Mouse (Mus musculus) forebrain, embryonic 15.5 days (tissue): Measurements from ENCODE around the gene Vipas39. TPM values are rescaled to one million over a fixed set of nuclear protein-coding genes. Genes with fewer than 3 reads are reported as not detected.
"Not testable (repeated sequence)": the region's sequence is repeated elsewhere in the genome, so short reads cannot be mapped to it uniquely, and the experiment has no call there.

Experiments
- ATAC-seq: fragments of 200-750 bp; cut with Nextera tagmentation; replicated peaks from 2 replicates; pipeline ENCODE4 v1.8.0; 2017; ENCODE audit warnings: mild to moderate bottlenecking, moderate TSS enrichment, moderate library complexity
- H3K27ac ChIP-seq: fragments of 300-500 bp; sonication (generic); replicated peaks from 2 replicates; pipeline ENCODE4 v1.5.1; 2015; ENCODE audit warnings: mild to moderate bottlenecking, inconsistent platforms
- H3K27me3 ChIP-seq: fragments of 300-500 bp; sonication (generic); 2 replicates; pipeline ENCODE4 v1.6.1; 2015; ENCODE audit warnings: inconsistent platforms
- H3K36me3 ChIP-seq: fragments of 300-500 bp; sonication (generic); 2 replicates; pipeline ENCODE4 v1.6.1; 2015; ENCODE audit warnings: mild to moderate bottlenecking, inconsistent platforms
- H3K4me1 ChIP-seq: fragments of 300-500 bp; sonication (generic); 2 replicates; pipeline ENCODE4 v1.6.1; 2015; ENCODE audit warnings: inconsistent platforms
- H3K4me2 ChIP-seq: fragments of 300-500 bp; sonication (generic); replicated peaks from 2 replicates; pipeline ENCODE4 v1.6.1; 2015; ENCODE audit warnings: mild to moderate bottlenecking, inconsistent platforms
- H3K4me3 ChIP-seq: fragments of 300-500 bp; sonication (generic); 2 replicates; pipeline ENCODE4 v1.5.1; 2015; ENCODE audit warnings: mild to moderate bottlenecking, inconsistent platforms
- H3K9ac ChIP-seq: fragments of 300-500 bp; sonication (generic); replicated peaks from 2 replicates; pipeline ENCODE4 v1.6.1; 2015; ENCODE audit warnings: mild to moderate bottlenecking, inconsistent platforms
- H3K9me3 ChIP-seq: fragments of 300-500 bp; sonication (generic); 2 replicates; pipeline ENCODE4 v1.6.1; 2016; ENCODE audit warnings: inconsistent platforms
- WGBS: fragments of 180-500 bp; shearing (Covaris S2); methylation state at CpG from one replicate; pipeline ENCODE4 v1.1.7; 2015; ENCODE audit warnings: mixed read lengths; 5-methylcytosine and 5-hydroxymethylcytosine counted together
- polyA plus RNA-seq: library from polyadenylated mRNA; unstranded; fragments of >200 nt; fragmentation: Nextera tagmentation; extraction: Ambion mirVana; gene quantifications from 2 replicates; pipeline ENCODE4 v1.2.1, GENCODE M21; 2015

The Vipas39 gene
- polyA plus RNA-seq, 1 experiment from 2014 or later = 72.3 TPM

DNA sequence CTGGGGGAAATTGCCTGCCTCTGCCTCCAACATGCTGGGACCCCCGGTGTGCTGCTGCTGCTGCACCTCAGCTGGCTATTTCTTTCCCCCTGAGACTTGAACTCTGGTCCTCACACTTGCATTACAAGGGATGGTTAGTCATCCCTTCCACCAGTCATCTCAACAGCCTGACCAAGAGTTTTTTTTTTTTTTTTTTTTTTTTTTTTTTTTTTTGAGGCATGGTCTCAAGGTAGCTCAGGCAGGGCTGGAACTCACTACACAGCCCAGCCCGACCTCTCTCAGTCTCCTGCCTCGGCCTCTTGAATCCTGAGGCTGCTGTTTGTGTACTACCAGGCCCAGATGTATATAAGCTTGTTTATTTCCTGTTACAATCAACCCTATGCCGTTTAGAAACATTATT lies 18.2 kb upstream of the Vipas39 start:
- H3K27ac ChIP-seq = no peak overlapping the region
- H3K4me2 ChIP-seq = no peak overlapping the region
- H3K9ac ChIP-seq = no peak overlapping the region
- no peaks in the 10 kb centered on the region for H3K36me3 ChIP-seq
- H3K4me1 ChIP-seq = no peaks in the 10 kb centered on the region
- H3K27me3 ChIP-seq = no peaks in the 10 kb centered on the region
- WGBS = 80% methylated on average over 4 of the region's 4 CpGs
- ATAC-seq = no peak
- no peak overlapping the region for H3K4me3 ChIP-seq
- H3K9me3 ChIP-seq = no peaks in the 10 kb centered on the region

DNA sequence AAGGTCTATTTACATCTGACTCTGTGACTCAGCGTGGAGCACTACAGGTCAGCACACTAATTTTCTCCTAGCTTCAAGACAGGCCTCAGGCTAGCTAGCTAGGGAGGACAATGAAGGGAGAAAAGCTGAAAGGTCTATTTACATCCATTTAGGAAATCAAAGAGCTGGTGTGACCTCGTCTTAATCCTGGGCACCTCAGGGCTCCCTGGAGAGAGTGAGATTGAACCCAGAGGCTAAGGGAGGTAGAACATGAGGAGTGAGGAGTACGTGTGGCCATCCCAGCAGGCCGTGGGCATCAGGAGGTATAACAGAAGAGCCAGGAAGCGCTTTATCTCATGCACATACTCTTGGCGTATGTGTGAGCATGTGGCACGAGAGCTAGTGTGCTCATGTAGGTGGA lies 17.6 kb upstream of the Vipas39 start:
- Histone ChIP-seq H3K4me1 (no peaks in the 10 kb centered on the region), H3K9me3 (no peaks in the 10 kb centered on the region), H3K27me3 (no peaks in the 10 kb centered on the region), H3K4me3 (no peak overlapping the region), H3K4me2 (no peak overlapping the region), H3K9ac (no peak overlapping the region), H3K27ac (no peak overlapping the region), H3K36me3 (no peaks in the 10 kb centered on the region)
- no peak for ATAC-seq
- WGBS = 60% methylated on average over 7 of the region's 7 CpGs

DNA sequence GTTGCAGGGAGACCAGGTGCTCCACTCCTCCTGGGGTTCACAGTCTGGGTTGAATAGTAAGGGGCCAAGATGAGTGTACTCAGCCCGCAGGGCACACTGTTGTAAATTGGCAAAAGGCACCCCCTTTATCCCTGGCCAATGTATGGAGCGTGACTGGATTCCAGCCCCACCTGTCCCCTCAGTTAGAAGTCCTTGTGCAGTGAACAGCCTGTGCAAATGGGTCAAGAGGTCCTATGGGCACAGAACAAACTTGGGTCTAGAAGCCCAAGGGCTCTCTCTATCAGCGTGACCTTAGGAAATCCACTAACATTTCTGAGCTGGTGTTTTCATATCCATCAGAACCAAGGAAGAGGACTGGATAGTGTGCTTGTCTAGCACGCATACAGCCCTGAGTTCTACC lies 16.7 kb upstream of the Vipas39 start:
- no peaks in the 10 kb centered on the region for H3K9me3 ChIP-seq
- no peak overlapping the region for H3K4me2 ChIP-seq
- no peak overlapping the region for H3K27ac ChIP-seq
- 99% methylated on average over 4 of the region's 4 CpGs for WGBS
- ATAC-seq = no peak
- H3K27me3 ChIP-seq = no peaks in the 10 kb centered on the region
- H3K36me3 ChIP-seq = no peaks in the 10 kb centered on the region
- H3K4me3 ChIP-seq = no peak overlapping the region
- no peak overlapping the region for H3K9ac ChIP-seq
- H3K4me1 ChIP-seq = no peaks in the 10 kb centered on the region

DNA sequence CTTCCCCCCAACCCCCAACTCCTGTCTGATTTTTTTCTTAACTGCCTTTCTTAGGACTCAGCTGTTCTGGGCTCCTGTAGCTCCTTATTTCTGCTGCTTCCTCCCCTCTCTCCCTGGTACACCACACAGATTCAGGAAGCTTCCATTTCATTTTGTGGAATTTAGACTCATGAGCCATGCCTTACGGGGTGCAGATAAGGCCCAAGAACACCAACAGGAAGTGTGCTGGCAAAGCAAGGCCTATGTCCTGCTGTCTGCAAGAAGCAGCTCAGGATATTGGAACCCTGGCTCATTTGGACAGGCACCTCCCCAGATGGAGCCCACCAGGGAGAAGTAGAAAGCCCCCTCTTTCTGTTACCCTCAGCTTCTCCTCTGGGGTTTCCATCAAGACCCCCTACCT lies 15.7 kb upstream of the Vipas39 start:
- H3K4me3 ChIP-seq = no peak overlapping the region
- no peaks in the 10 kb centered on the region for H3K27me3 ChIP-seq
- H3K9me3 ChIP-seq = no peaks in the 10 kb centered on the region
- H3K4me1 ChIP-seq = no peaks in the 10 kb centered on the region
- no peaks in the 10 kb centered on the region for H3K36me3 ChIP-seq
- H3K27ac ChIP-seq = no peak overlapping the region
- H3K9ac ChIP-seq = no peak overlapping the region
- H3K4me2 ChIP-seq = no peak overlapping the region
- 87% methylated on average over 1 of the region's 1 CpGs for WGBS
- no peak for ATAC-seq

DNA sequence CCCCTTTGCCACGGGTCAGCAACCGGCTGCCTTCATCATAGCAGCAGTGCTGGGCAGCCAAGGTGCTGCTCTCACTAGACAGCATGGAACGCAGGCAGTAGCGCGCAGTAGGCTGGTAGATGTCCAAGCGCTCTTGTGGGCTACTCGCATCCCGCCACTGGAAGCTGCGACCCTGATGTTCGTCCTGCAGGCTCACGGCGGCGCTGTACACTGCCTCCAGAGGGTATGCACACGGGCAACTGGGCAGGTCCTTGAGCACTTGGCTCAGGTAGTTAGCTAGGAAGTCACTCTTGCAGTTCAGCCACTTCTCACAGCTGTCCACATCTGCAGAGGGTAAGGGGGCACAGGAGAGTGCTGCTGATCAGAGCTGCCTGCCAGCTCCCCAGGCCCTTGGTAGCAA lies 13.8 kb upstream of the Vipas39 start:
- Histone ChIP-seq H3K27me3 (no peaks in the 10 kb centered on the region), H3K4me2 (no peak overlapping the region), H3K4me1 (no peaks in the 10 kb centered on the region), H3K9me3 (no peaks in the 10 kb centered on the region), H3K36me3 (peaks cover 16% of the 10 kb centered on the region), H3K9ac (no peak overlapping the region), H3K27ac (no peak overlapping the region), H3K4me3 (no peak overlapping the region)
- ATAC-seq = no peak
- 42% methylated on average over 14 of the region's 14 CpGs for WGBS

DNA sequence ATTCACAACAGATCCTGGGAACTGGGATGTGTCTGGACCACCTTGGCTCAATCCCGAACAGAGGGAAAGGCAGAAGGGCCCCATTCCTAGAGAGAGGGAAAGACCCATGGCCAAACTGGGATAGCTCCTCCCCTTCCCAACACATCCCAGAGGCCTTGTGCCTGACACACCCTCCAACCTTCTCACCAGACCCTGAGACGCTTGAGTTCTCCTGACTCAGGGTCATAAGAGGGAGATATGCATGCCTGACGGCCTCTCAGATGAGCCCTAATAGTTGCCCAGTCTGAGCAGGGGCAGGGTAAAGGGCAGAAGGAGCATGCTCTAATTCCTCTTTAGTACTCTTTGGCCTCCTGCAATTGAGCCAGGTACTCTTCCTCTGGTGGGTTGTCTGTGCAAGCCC lies 13.3 kb upstream of the Vipas39 start:
- H3K27me3 ChIP-seq = no peaks in the 10 kb centered on the region
- H3K4me1 ChIP-seq = no peaks in the 10 kb centered on the region
- no peak overlapping the region for H3K4me3 ChIP-seq
- H3K4me2 ChIP-seq = no peak overlapping the region
- no peaks in the 10 kb centered on the region for H3K9me3 ChIP-seq
- 69% methylated on average over 3 of the region's 3 CpGs for WGBS
- peaks cover 21% of the 10 kb centered on the region for H3K36me3 ChIP-seq
- no peak for ATAC-seq
- H3K27ac ChIP-seq = no peak overlapping the region
- H3K9ac ChIP-seq = no peak overlapping the region

DNA sequence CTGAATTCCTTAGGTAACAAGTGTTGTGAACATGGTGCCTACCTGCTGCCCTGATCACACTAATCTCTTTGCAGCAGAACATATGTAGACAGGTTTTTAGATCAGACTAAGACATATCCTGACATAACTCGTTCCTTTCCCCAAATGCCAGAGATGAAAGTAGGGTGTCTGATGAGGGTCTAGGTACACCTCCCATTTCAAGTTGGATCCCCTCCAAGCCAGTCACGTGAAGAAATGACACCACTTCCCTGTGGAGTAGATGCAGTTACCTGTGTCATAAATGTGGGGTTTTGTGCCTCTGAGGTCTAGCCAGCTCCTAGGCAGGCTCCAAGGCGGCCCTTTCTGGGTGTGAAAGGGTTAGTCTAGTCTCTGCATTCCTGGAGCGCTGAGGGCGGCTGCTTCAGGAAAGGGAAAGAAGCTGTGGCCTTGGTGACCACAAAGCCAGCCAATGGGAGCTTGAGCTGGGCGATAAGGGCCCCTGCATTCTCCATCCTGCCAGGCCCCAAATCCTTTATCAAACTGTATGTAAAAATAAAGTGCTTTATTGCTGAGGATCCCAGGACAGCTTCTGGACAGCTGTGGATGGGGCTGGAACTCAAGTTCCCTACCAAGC lies 12.2 kb upstream of the Vipas39 start:
- Histone ChIP-seq H3K36me3 (peaks cover 31% of the 10 kb centered on the region), H3K4me2 (no peak overlapping the region), H3K9me3 (no peaks in the 10 kb centered on the region), H3K4me1 (no peaks in the 10 kb centered on the region), H3K4me3 (no peak overlapping the region), H3K27ac (no peak overlapping the region), H3K27me3 (no peaks in the 10 kb centered on the region), H3K9ac (no peak overlapping the region)
- 21% methylated on average over 6 of the region's 6 CpGs for WGBS
- no peak for ATAC-seq

DNA sequence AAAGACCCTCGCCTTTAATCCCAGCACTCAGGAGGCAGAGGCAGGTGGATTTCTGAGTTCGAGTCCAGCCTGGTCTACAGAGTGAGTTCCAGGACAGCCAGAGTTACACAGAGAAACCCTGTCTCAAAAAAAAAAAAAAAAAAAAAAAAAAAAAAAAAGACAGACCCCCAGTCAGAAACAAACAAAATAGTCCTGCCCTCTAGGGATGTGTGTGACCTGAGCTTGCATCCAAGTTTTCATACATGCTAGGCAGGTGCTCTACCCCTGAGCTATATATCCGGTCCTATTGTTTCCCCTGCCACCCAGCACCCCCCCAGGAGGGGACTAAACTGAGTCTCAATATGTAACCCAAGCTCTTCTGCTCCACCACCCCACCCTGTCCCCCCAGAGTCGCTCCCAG lies 11.2 kb upstream of the Vipas39 start:
- H3K4me3 ChIP-seq, ATAC-seq, H3K4me1 ChIP-seq, H3K9me3 ChIP-seq, H3K27ac ChIP-seq, H3K4me2 ChIP-seq, H3K9ac ChIP-seq, H3K27me3 ChIP-seq: not testable (repeated sequence)
- 82% methylated on average over 4 of the region's 4 CpGs for WGBS
- H3K36me3 ChIP-seq = peaks cover 41% of the 10 kb centered on the region

DNA sequence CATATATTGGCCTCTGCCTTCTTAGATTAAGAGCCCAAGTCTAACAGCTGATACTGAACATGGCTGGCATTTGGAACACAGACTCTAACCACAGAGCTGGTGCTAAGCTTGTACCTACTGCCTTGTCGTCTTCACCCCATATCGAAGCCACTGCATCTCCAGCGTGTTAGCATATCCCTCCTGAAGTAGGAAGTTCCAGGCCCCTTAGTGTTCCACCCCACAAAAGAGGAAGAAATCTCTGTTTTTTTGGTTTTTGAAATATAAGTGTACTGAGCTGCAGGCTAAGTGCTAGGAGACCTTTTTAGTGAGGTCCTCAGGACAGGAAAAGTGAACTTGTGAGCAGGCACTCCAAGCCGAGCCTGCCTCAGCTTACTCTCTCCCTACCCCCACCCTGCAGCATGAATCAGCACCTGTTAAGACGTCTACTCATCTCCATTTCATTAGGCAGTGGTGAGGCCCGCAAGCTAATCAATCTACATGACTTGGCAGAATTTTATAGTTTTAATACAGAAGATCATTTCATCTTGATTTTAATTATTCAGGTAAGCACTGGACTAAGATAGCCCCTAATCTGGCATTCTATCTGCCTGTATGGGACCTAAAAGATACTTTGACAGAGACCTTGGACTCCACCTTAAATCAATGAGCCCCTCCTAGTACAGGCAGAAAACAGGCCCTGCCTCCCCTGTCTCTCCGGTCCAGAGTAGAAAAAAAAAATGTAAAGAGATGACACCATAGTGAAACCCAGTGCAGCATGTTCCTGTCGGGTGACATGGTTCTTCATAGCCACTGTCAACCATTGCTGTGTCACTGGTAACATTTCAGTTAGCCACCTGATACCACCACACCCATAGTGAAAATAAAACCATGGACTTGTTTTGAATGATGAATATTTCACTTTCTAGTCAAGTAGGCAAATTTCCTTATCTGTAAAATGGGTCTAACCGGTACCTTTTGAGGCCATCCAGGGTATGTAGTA lies 9.1 kb upstream of the Vipas39 start:
- Histone ChIP-seq H3K27ac (no peak overlapping the region), H3K36me3 (peaks cover 61% of the 10 kb centered on the region), H3K4me3 (no peak overlapping the region), H3K9me3 (no peaks in the 10 kb centered on the region), H3K4me1 (no peaks in the 10 kb centered on the region), H3K27me3 (no peaks in the 10 kb centered on the region), H3K9ac (no peak overlapping the region), H3K4me2 (no peak overlapping the region)
- 91% methylated on average over 9 of the region's 9 CpGs for WGBS
- no peak for ATAC-seq

DNA sequence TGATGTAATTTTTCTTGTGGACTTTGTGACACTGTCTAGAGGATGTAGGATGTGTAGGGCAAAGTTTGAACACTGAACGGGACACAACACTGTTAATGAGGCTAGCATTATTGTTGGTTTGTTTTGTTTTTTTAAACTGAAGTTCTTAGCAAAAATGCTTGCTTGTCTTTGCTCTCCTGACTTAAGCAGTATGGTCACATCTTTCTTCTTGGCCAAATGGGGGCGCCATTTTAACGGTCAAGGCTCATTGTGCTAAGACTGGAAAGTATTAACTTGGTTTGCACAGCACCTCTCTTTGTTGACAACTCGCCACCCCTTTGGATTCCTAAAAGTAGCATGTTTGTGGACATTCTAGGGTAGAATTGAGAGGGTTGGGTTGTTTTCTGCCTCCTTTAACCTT lies 1.6 kb upstream of the Vipas39 start:
- H3K27me3 ChIP-seq = no peaks in the 10 kb centered on the region
- H3K4me3 ChIP-seq = peak overlapping the region; percentile 78
- H3K9ac ChIP-seq = peak overlapping the region; percentile 92
- WGBS = 13% methylated on average over 4 of the region's 4 CpGs
- H3K27ac ChIP-seq = no peak overlapping the region
- ATAC-seq = no peak
- peaks cover 42% of the 10 kb centered on the region for H3K36me3 ChIP-seq
- peak overlapping the region; percentile 96 for H3K4me2 ChIP-seq
- peaks cover 31% of the 10 kb centered on the region for H3K4me1 ChIP-seq
- H3K9me3 ChIP-seq = no peaks in the 10 kb centered on the region

DNA sequence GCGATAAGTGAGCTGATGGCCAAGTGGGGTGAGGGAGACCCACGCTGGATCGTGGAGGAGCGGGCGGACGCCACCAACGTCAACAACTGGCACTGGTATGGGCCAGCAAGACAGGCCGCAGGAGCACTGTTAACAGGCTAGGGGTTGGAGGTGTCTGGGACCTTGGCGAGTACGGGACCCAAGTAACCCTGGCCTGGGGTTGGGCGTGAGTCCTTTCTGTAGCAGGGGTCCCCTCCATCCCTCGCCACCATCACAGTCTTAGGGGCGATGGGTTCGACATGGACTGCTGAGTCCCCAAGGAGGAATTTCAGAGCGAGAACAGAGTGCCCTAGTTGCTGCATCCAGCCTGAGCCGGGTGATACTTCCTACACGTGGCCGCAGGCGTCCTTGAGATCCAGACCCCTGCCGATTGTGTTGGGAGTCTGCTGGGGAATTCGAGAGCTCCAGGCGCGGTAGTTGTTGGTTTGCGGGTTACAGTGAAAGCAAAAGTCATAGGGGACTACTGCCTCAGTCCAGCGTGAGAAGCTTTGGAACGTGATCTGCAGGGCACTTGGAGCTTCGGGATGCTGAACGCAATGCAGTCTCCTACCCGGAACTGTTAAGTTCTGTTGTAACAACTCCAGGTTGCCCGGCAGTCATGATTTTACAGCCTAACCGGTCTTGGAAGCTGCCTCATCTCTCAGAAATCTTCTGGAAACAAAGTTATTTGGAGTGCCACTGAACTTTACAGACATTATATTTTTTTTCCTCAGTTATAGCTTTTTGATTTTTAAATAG lies 959 bp upstream of the Vipas39 start:
- Histone ChIP-seq H3K27me3 (no peaks in the 10 kb centered on the region), H3K4me3 (peak overlapping the region; percentile 78), H3K9me3 (no peaks in the 10 kb centered on the region), H3K4me2 (peak overlapping the region; percentile 96), H3K9ac (peak overlapping the region; percentile 92), H3K36me3 (peaks cover 40% of the 10 kb centered on the region), H3K27ac (peak overlapping the region; percentile 93), H3K4me1 (peaks cover 31% of the 10 kb centered on the region)
- WGBS = under 1% methylated on average over 31 of the region's 31 CpGs
- ATAC-seq = peak; percentile 60

DNA sequence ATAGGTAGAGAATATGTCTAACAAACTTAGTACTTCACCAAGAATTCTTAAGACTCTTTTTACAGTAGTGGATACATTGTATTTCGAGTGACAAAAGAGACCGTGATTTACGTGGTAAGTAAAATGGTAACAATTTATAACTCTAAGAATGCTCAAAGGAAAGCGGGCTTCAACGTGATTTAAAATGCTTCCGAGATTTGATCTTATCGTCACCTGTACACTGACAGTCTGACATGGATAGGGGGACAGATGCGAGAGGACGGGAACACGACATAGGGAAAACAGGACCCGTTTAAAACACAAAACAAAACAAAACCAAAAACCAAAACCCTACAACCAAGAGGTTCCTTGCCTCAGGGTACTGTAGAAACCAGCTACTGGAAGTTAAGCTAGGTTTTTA lies 612 bp downstream of the Vipas39 start:
- Histone ChIP-seq H3K9ac (peak overlapping the region; percentile 92), H3K4me3 (peak overlapping the region; percentile 78), H3K27me3 (no peaks in the 10 kb centered on the region), H3K36me3 (peaks cover 41% of the 10 kb centered on the region), H3K27ac (peak overlapping the region; percentile 93), H3K4me2 (peak overlapping the region; percentile 56), H3K9me3 (no peaks in the 10 kb centered on the region), H3K4me1 (peaks cover 31% of the 10 kb centered on the region)
- 19% methylated on average over 11 of the region's 11 CpGs for WGBS
- no peak for ATAC-seq
